Mouse (Mus musculus) cortical plate, adult 2 months (tissue): ENCODE measurements around the gene Olfr1359.

Experiments
- CTCF ChIP-seq: fragments of 200-500 bp; IDR thresholded peaks from 2 replicates; pipeline ENCODE4 v1.5.1; 2011; ENCODE audit warnings: mild to moderate bottlenecking, control low read depth, low read length; ENCODE audit not compliant: insufficient read depth; ENCODE audit errors: extremely low read depth
- POLR2A ChIP-seq: fragments of 200-500 bp; IDR thresholded peaks from 2 replicates; pipeline ENCODE4 v1.6.1; 2011; ENCODE audit warnings: mild to moderate bottlenecking, low read length, control low read depth; ENCODE audit not compliant: insufficient read depth; ENCODE audit errors: extremely low read depth

DNA sequence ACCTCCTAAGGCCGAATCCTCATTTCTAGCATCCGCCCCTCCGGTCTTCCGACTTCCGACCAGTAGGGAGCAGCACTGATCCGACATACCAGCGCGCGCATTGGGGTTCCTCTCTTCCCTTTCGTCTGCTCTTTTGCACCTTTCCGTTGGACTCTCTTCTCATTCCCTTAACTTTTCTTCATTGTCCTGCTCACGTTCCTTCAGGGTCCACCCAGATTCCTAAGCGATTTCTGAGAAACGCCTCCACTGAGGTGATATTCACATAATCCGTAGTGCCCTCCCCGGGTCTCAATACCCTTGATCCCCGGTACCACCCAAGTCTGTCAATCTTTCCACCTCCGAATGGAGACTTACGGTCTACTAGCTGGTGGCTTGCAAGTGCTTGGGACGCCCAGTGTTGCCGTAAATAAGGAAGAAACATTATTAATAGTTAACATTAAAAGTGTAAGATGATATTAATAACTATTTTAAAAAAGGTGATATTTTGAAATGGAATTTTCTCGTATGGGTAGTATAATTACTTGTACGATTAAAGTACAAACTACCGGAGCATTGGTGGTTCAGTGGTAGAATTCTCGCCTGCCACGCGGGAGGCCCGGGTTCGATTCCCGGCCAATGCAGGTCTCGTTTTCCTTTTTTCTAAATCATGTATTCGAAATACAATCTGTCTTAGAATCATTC, 12.3 kb downstream of the Olfr1359 start:
- no peak for TF ChIP-seq POLR2A
- peak; percentile 65 for TF ChIP-seq CTCF
